Mouse (Mus musculus): ENCODE measurements around the gene Relb.

The Relb gene

DNA sequence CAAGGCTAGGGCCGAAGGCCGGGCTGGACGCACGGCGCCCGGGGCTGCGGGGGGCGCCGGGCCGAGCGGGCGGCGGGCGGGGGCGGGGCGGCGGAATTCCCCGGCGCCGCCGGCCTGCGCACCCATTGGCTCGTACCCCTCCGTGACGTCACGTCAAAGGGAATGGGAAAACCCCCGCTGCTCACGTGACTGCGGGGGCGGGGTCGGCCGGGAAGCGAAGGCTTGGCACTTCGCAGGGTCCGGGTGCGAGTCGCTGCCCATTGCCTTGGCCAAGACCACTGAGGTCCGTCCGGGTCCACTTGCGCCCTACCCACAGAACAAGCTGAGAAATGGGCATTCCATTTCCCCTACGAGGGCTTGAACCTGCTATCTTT is at the start of gene Relb:
Relb (minus strand) TSS at position 78 of the 374 bp plus-strand sequence.
- in situ Hi-C loops (cut with MboI, MseI) = loop anchor here (5.0 kb wide), 1 partner anchor 1772 kb away; no protein-coding TSS in a partner anchor

GRCm38 (mm10) chr7:19678901-19679300 is 49.7 kb upstream of the Relb start:
- in situ Hi-C loops (cut with MboI, MseI) = no loop called here

GRCm38 (mm10) chr7:19677872-19678271 is 48.6 kb upstream of the Relb start, which contains the start of gene Apoc2:
TSS of gene Apoc2 (minus strand) at chr7:19677941.
- in situ Hi-C loops (cut with MboI, MseI) = no loop called here

DNA sequence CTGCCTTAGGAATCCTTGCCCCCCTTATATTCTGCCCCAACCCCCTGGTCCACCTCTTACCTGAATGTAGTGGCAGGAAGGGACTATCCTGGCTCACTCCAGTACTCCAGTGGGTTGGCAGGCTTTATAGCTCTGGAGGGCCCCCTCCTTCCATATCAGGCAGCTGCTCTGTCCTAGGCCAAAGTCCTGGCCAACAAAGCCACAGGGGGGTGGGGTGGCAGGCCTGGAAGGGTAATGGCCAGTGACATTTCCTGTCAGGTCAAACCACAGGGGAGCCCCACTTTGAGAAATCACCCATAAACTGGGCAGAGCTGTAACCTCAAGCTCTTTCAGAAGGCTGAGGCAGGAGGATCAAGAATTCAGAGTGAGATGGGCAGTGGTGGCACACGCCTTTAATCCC is 47.4 kb upstream of the Relb start:
- in situ Hi-C loops (cut with MboI, MseI) = no loop called here

DNA sequence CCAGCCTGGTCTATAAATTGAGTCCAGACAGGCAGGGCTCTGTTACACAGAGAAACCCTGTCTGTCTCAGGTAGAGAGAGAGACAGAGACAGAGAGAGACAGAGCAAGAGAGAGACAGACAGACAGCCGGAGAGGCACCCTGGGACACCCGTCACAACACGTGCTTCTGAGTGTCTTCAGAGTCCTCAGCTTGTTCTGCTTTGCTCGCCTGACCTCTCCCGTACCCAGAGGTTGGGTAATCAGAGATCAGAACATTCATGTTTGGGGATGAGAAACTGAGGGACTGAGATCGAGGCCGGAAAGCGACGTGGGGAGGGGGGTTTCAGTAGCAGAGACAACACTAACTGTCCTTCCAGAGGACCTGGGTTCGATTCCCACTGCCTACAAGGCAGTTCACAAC is 46.6 kb upstream of the Relb start:
- in situ Hi-C loops (cut with MboI, MseI) = no loop called here

GRCm38 (mm10) chr7:19673083-19673699 is 44.0 kb upstream of the Relb start:
- in situ Hi-C loops (cut with MboI, MseI) = no loop called here

DNA sequence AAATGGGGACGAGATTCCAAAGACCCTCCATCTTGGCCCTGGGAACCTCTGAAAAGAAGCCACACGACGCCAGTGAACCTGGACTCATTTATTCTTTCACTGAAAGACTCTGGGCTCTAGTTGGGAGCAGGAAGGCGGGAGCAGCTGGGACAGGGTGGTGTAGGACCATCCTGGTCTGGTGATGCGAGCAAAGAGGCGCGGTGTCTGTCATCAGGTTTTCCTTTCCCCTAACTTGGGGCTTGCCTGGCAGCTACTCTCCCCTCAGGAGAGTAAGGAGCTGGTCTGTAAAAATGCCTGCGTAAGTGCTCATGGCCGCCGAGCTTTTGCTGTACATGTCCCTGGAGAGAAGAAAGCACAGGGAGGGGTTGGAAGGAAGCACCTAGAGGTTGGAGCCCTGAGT is 42.3 kb upstream of the Relb start:
- in situ Hi-C loops (cut with MboI, MseI) = no loop called here

GRCm38 (mm10) chr7:19668947-19669721 is 39.9 kb upstream of the Relb start:
- in situ Hi-C loops (cut with MboI, MseI) = loop anchor here (5.0 kb wide), 1 partner anchor 43 kb away; no protein-coding TSS in a partner anchor

- in situ Hi-C loops (cut with MboI, MseI) = loop anchor here (5.0 kb wide), 1 partner anchor 45 kb away; no protein-coding TSS in a partner anchor
Measured at GRCm38 (mm10) chr7:19667434-19667833, 38.2 kb upstream of the Relb start.

DNA sequence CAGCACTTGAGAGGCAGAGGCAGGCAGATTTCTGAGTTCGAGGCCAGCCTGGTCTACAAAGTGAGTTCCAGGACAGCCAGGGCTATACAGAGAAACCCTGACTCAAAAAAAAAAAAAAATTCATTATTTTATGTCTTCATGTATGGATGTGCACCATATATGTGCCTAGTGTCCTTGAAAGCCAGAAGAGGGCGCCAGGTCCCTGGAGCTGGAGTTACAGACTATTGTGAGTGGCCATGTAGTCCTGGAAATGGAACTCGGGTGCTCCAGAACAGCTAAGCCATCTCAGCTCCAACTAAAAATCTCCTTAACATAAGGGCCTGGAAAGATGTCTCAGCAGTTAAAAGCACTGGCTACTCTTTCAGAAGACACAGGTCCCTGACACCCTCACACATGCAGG is 37.5 kb upstream of the Relb start:
- in situ Hi-C loops (cut with MboI, MseI) = loop anchor here (5.0 kb wide), 1 partner anchor 46 kb away; no protein-coding TSS in a partner anchor

GRCm38 (mm10) chr7:19664955-19665841 is 36.0 kb upstream of the Relb start, which contains the start of gene Clptm1:
TSS of gene Clptm1 (minus strand) at chr7:19665033.
- in situ Hi-C loops (cut with MboI, MseI) = loop anchor here (5.0 kb wide), 1 partner anchor 47 kb away; no protein-coding TSS in a partner anchor

- in situ Hi-C loops (cut with MboI, MseI) = no loop called here
Measured at GRCm38 (mm10) chr7:19664455-19664954, 35.3 kb upstream of the Relb start.

DNA sequence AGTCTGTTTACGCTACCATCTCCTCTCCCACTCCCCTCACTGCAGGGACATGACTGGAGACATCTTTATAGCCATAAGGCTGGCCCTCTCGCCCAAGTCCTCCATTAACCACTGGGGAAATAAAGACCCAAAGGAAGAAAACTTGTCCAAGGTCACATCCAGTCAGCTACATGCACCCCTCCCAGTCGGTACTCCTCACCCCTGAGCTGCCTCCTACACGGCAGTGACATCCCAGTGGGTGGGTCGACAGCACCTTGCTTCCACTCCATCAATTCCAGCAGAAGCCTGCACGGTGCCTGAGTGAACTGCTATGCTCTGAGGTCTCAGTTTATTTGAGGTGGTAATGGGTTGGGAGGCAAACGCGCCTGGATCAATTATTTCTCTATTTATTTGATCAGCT is 34.7 kb upstream of the Relb start:
- in situ Hi-C loops (cut with MboI, MseI) = no loop called here

DNA sequence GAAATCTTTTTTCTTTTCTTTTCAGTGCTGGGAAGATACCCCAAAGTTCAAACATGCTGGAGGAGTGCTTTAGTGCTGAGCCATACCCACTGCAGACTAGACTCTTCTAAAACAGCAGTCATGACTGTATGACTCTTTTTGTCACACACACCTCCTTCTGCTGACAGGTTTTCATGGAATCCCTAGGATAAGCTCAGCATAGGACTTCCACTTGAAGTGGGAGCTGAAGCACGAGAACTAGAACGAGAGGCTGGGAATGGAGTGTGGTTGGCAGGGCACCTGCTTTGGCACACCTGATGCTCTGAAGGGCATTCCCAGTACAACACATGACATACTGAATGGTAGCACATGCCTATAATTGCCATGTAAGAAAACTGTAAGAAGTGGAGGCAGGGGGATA is 23.4 kb upstream of the Relb start:
- in situ Hi-C loops (cut with MboI, MseI) = no loop called here

- in situ Hi-C loops (cut with MboI, MseI) = no loop called here
Measured at GRCm38 (mm10) chr7:19651063-19651786, 22.0 kb upstream of the Relb start.

DNA sequence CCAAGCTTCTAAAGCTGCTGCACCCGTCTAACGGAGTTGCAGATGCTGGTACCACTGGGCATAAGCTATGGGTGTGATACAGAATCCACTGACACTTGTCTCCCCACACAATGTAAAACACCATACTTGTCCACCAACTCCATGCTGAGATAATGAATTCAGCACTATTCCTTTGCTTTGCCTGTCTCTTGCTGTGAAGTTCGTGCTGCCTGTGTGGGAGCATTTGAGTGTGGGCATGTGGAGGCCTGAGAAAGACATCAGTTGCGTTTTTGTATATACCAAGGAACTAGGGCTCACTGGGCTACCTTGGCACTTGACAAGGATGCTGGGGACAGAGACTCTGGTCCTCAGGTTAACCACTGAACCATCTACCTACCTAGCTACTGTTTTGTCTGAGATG is 12.0 kb upstream of the Relb start:
- in situ Hi-C loops (cut with MboI, MseI) = no loop called here

GRCm38 (mm10) chr7:19635074-19635827 is 6.0 kb upstream of the Relb start:
- in situ Hi-C loops (cut with MboI, MseI) = no loop called here

- in situ Hi-C loops (cut with MboI, MseI) = no loop called here
Measured at GRCm38 (mm10) chr7:19634591-19634990, 5.4 kb upstream of the Relb start.

GRCm38 (mm10) chr7:19633855-19634254 is 4.6 kb upstream of the Relb start:
- in situ Hi-C loops (cut with MboI, MseI) = no loop called here

- in situ Hi-C loops (cut with MboI, MseI) = no loop called here
Measured at GRCm38 (mm10) chr7:19633197-19633596, 4.0 kb upstream of the Relb start.
